Mouse (Mus musculus) kidney, adult 2 months (tissue): ENCODE data around the gene C2cd4a. TPM values are rescaled to one million over a fixed set of nuclear protein-coding genes. Genes with fewer than 3 reads are reported as not detected.

Experiments used
- DNase-seq: peaks from one replicate; pipeline ENCODE4 v3.0.0; 2021
- H3K27ac ChIP-seq: fragments of 200-500 bp; 2 replicates; pipeline ENCODE4 v1.5.1; 2012; ENCODE audit warnings: low read depth, low read length, control low read depth, inconsistent platforms; ENCODE audit not compliant: insufficient read depth
- H3K27me3 ChIP-seq: fragments of 200-500 bp; replicated peaks from 2 replicates; pipeline ENCODE4 v1.6.1; 2012; ENCODE audit warnings: mild to moderate bottlenecking, moderate library complexity, low read length, inconsistent platforms; ENCODE audit not compliant: control insufficient read depth, insufficient read depth
- H3K36me3 ChIP-seq: fragments of 200-500 bp; 2 replicates; pipeline ENCODE4 v1.6.1; 2012; ENCODE audit warnings: mild to moderate bottlenecking, moderate library complexity, low read length, inconsistent platforms; ENCODE audit not compliant: control insufficient read depth, insufficient read depth
- H3K4me1 ChIP-seq: fragments of 200-500 bp; 2 replicates; pipeline ENCODE4 v1.6.1; 2011; ENCODE audit warnings: low read length; ENCODE audit not compliant: control insufficient read depth, insufficient read depth
- H3K4me3 ChIP-seq: fragments of 200-500 bp; 2 replicates; pipeline ENCODE4 v1.5.1; 2011; ENCODE audit warnings: mild to moderate bottlenecking, low read depth, low read length, control low read depth; ENCODE audit not compliant: insufficient read depth
- CTCF ChIP-seq: fragments of 200-500 bp; conservative IDR thresholded peaks from 2 replicates; pipeline ENCODE4 v1.5.1; 2011; ENCODE audit warnings: low read depth, mild to moderate bottlenecking, control low read depth, low read length, moderate library complexity, mixed read lengths; ENCODE audit not compliant: insufficient read depth, insufficient read length
- POLR2A ChIP-seq: fragments of 200-500 bp; IDR thresholded peaks from one replicate; pipeline ENCODE4 v1.6.1; 2011; ENCODE audit warnings: low read depth, low read length, control low read depth
- WGBS: fragments of 180-500 bp; shearing (Covaris S2); methylation state at CpG from one replicate; pipeline ENCODE4 v1.1.7; 2018; 5-methylcytosine and 5-hydroxymethylcytosine counted together
- polyA plus RNA-seq: library from polyadenylated mRNA; depleted of rRNA; stranded (reverse); fragments of >200 nt; gene quantifications from 2 replicates; pipeline ENCODE4 v1.2.3, GENCODE M21; 2012; rRNA removed

C2cd4a gene
- polyA plus RNA-seq, 1 experiment = 0.33 TPM

DNA sequence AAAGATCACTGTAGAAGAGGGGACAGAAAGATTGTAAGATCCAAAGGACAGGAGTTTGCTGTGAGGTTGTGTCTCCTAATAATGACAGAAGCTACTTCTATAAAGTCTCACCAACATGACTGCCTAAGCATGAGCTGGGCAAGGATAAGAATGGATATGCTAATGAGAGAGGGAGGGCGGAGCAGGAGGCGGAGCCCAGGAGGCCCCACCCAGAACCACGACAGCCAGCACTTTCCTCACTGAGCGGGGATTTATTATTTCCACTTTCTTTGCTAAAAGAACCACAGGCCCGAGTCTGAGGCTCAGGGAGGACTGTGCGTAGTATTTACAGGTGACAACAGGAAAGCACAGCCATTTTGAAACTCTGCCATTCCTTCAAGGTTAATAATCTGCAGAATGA lies 44.5 kb downstream of the C2cd4a start:
- peak; percentile 6 for DNase-seq
- no peaks in the 10 kb centered on the region for H3K36me3 ChIP-seq
- WGBS = 57% methylated on average over 6 of the region's 6 CpGs
- no peak overlapping the region for H3K4me3 ChIP-seq
- H3K27ac ChIP-seq = no peak overlapping the region
- no peaks in the 10 kb centered on the region for H3K4me1 ChIP-seq
- no peak for TF ChIP-seq POLR2A
- TF ChIP-seq CTCF = no peak
- no peaks in the 10 kb centered on the region for H3K27me3 ChIP-seq

DNA sequence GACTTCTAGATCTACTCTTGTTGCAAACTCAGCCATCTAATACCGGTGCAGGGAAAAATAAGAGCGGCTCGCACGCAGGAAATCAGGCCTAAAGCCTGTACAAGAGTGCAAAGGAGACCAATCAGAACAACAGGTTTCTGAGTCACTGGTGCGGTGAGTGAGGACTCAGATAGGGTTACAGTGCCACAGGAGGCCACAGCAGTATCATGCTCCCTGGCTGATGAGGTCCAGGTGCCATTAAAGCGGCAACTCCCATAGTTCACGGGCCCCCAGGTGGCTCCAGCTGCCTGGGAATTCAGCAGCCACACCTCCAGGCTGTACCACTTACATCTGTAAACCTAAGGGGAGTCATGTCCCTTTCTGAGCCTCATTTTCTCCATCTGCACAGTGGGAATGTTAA lies 45.8 kb downstream of the C2cd4a start:
- H3K36me3 ChIP-seq = no peaks in the 10 kb centered on the region
- no peaks in the 10 kb centered on the region for H3K27me3 ChIP-seq
- no peaks in the 10 kb centered on the region for H3K4me1 ChIP-seq
- no peak for DNase-seq
- no peak overlapping the region for H3K27ac ChIP-seq
- TF ChIP-seq CTCF = no peak
- no peak for TF ChIP-seq POLR2A
- 68% methylated on average over 7 of the region's 7 CpGs for WGBS
- H3K4me3 ChIP-seq = no peak overlapping the region

DNA sequence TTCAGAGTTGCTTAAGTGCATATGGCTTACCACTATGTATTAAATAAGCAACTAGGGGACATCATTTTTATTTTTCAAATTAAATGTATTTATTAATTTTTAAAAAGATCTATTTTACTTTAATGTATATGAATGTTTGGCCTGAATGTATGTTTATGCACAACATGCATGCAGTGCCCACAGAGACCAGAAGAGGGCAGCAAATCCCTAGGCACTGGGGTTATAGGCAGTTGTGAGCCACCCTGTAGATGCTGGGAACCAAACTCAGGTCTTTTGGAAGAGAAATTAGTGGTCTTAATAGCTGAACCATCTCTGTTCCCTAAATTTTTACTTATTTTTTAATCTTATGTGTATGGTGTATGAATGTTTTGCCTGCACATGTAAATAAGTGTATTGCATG lies 48.2 kb downstream of the C2cd4a start:
- Histone ChIP-seq H3K27me3 (no peaks in the 10 kb centered on the region), H3K4me1 (no peaks in the 10 kb centered on the region)
- TF ChIP-seq CTCF (peak; percentile 33), POLR2A (no peak)

DNA sequence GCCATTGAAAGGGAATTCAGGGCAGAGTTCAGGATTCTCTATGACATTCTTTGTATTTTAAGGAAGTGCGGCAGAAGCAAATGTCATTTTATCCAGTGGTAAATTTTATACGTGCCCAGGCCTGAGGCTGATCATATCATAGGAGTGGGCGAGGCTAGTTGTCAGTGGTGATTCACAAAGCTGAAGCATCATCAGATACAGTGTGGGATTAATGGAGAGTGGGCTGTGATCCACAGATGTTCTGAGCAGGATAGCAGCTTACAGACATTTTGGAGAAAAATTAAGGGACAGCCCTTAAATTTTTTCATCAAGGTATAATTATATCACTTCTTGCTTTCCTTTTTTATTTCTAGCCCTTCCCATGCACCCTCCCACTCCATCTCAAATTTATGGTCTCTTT lies 48.7 kb downstream of the C2cd4a start:
- Histone ChIP-seq H3K36me3 (no peaks in the 10 kb centered on the region), H3K27ac (no peak overlapping the region), H3K4me1 (no peaks in the 10 kb centered on the region), H3K4me3 (no peak overlapping the region), H3K27me3 (no peaks in the 10 kb centered on the region)
- DNase-seq = no peak
- WGBS = 86% methylated on average over 3 of the region's 3 CpGs
- TF ChIP-seq POLR2A (no peak), CTCF (no peak)

More for the DNA sequence above, 48.2 kb downstream of the C2cd4a start:
- no peak overlapping the region for H3K4me3 ChIP-seq
- H3K36me3 ChIP-seq = no peaks in the 10 kb centered on the region
- DNase-seq = no peak
- no peak overlapping the region for H3K27ac ChIP-seq

DNA sequence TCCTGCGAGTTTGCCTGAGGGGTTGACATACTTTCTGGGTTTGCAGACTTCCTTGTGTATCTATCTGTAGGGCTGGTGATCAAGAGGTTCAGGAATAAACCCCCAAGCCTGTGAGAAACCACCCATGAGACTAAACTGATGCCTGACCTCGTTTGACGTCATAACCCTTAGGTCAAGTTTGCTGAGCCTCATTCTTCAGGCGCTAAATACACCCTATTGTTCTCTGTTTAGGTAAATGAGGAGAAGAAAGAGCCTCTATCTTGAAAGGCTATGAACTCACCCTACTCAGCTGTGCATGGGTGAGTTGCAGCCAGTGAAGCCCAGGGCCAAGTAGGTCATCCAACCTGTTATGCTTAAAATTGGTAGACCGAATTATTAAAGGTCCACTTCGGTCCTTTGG lies 49.3 kb downstream of the C2cd4a start:
- no peak overlapping the region for H3K27ac ChIP-seq
- no peak overlapping the region for H3K4me3 ChIP-seq
- no peaks in the 10 kb centered on the region for H3K36me3 ChIP-seq
- no peak for DNase-seq
- WGBS = 57% methylated on average over 6 of the region's 6 CpGs
- no peaks in the 10 kb centered on the region for H3K27me3 ChIP-seq
- H3K4me1 ChIP-seq = no peaks in the 10 kb centered on the region
- no peak for TF ChIP-seq CTCF
- TF ChIP-seq POLR2A = no peak

Other genes starting within 250 kb of the C2cd4a start
- gene C2cd4b, start 72.9 kb downstream of the C2cd4a start, polyA plus RNA-seq = not detected in 2 replicates
- 4.4 and 5.0 TPM in 2 replicates for gene Vps13c, start 8.1 kb upstream of the C2cd4a start, polyA plus RNA-seq